Mouse (Mus musculus): Measurements from ENCODE around the gene Gm10320. TPM values are rescaled to one million over a fixed set of nuclear protein-coding genes. Genes with fewer than 3 reads are reported as not detected.

The Gm10320 gene
- polyA plus RNA-seq, 1 experiment: 2.4 TPM

DNA sequence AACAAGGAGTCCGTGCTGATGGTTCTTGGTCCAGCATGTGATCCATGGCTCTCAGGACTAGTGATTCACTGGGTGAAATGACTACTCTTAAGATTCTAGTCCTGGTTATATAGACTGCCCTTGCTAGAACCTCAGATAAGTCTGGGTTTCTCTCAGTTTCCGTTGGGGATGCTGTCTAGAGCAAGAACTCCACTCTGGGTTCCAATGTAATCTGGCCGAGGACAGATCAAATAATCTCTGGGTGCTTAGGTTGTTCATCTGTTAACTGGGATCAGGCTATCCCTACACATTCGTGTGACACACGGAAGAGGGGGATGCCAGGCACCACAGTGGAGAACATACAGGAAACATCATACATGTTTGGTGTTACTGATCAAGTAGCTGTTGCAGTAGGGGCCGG lies 9.5 kb upstream of the Gm10320 start:
- H3K4me1 ChIP-seq (replicated peaks; ENCODE audit: control insufficient read depth, insufficient read depth, low read length): no peaks in the 10 kb centered on the region
- no peaks in the 10 kb centered on the region for H3K36me3 ChIP-seq (ENCODE audit: control insufficient read depth, insufficient read depth, low read length)
- no peak overlapping the region for H3K4me3 ChIP-seq (ENCODE audit: control insufficient read depth, insufficient read depth, low read length)
- peaks cover 19% of the 10 kb centered on the region for H3K27me3 ChIP-seq (ENCODE audit: control insufficient read depth, insufficient read depth, low read length)
- DNase-seq: no peak
- TF ChIP-seq CTCF (IDR thresholded peaks at IDR 0.05; ENCODE audit: borderline replicate concordance, control insufficient read depth, extremely low read depth, insufficient read depth, low read length, poor library complexity) (no peak), POLR2A (IDR thresholded peaks at IDR 0.05; ENCODE audit: control insufficient read depth, extremely low read depth, insufficient read depth, low read length, poor library complexity) (no peak)
- WGBS: 11% methylated on average over 6 of the region's 6 CpGs
- H3K27ac ChIP-seq (ENCODE audit: control insufficient read depth, insufficient read depth, low read length): no peak overlapping the region

- no peak overlapping the region for H3K27ac ChIP-seq (ENCODE audit: control insufficient read depth, insufficient read depth, low read length)
- no peaks in the 10 kb centered on the region for H3K4me1 ChIP-seq (replicated peaks; ENCODE audit: control insufficient read depth, insufficient read depth, low read length)
- peaks cover 13% of the 10 kb centered on the region for H3K27me3 ChIP-seq (ENCODE audit: control insufficient read depth, insufficient read depth, low read length)
- DNase-seq: no peak
- H3K4me3 ChIP-seq (ENCODE audit: control insufficient read depth, insufficient read depth, low read length): no peak overlapping the region
- WGBS: 21% methylated on average over 13 of the region's 13 CpGs
- no peak for TF ChIP-seq CTCF (IDR thresholded peaks at IDR 0.05; ENCODE audit: borderline replicate concordance, control insufficient read depth, extremely low read depth, insufficient read depth, low read length, poor library complexity)
- TF ChIP-seq POLR2A (IDR thresholded peaks at IDR 0.05; ENCODE audit: control insufficient read depth, extremely low read depth, insufficient read depth, low read length, poor library complexity): no peak
- H3K36me3 ChIP-seq (ENCODE audit: control insufficient read depth, insufficient read depth, low read length): no peaks in the 10 kb centered on the region
Measured at GRCm38 (mm10) chr13:98500471-98501125, 8.8 kb upstream of the Gm10320 start.

GRCm38 (mm10) chr13:98498561-98498960 lies 6.8 kb upstream of the Gm10320 start:
- Histone ChIP-seq H3K4me3 (ENCODE audit: control insufficient read depth, insufficient read depth, low read length) (no peak overlapping the region), H3K27me3 (ENCODE audit: control insufficient read depth, insufficient read depth, low read length) (peaks cover 5% of the 10 kb centered on the region), H3K36me3 (ENCODE audit: control insufficient read depth, insufficient read depth, low read length) (no peaks in the 10 kb centered on the region), H3K27ac (ENCODE audit: control insufficient read depth, insufficient read depth, low read length) (no peak overlapping the region), H3K4me1 (replicated peaks; ENCODE audit: control insufficient read depth, insufficient read depth, low read length) (no peaks in the 10 kb centered on the region)
- no peak for DNase-seq
- TF ChIP-seq POLR2A (IDR thresholded peaks at IDR 0.05; ENCODE audit: control insufficient read depth, extremely low read depth, insufficient read depth, low read length, poor library complexity) (no peak), CTCF (IDR thresholded peaks at IDR 0.05; ENCODE audit: borderline replicate concordance, control insufficient read depth, extremely low read depth, insufficient read depth, low read length, poor library complexity) (no peak)
- WGBS: 76% methylated on average over 5 of the region's 5 CpGs

DNA sequence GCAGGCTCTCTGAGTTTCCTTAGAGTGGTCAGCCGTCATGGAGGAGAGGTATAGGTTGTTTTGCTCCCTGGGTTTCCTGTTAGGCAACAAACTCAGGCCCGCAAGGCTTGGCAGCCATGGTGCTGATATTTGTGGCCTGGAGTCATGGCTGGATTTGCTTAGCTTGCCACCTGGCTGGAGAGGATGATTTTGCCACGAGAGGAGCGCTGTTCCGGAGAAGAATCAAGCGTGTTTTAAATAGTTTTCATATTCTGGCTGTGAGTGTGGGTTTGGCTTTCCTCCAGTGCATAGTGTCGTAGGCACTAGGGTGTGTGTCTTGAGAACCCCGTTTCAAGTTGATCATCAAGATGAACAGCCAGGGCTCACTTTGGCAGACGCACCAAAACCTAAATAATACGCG lies 6.3 kb upstream of the Gm10320 start:
- Histone ChIP-seq H3K27me3 (ENCODE audit: control insufficient read depth, insufficient read depth, low read length) (peaks cover 5% of the 10 kb centered on the region), H3K27ac (ENCODE audit: control insufficient read depth, insufficient read depth, low read length) (no peak overlapping the region), H3K4me3 (ENCODE audit: control insufficient read depth, insufficient read depth, low read length) (no peak overlapping the region), H3K4me1 (replicated peaks; ENCODE audit: control insufficient read depth, insufficient read depth, low read length) (no peaks in the 10 kb centered on the region), H3K36me3 (ENCODE audit: control insufficient read depth, insufficient read depth, low read length) (no peaks in the 10 kb centered on the region)
- WGBS: 75% methylated on average over 11 of the region's 11 CpGs
- no peak for TF ChIP-seq CTCF (IDR thresholded peaks at IDR 0.05; ENCODE audit: borderline replicate concordance, control insufficient read depth, extremely low read depth, insufficient read depth, low read length, poor library complexity)
- no peak for TF ChIP-seq POLR2A (IDR thresholded peaks at IDR 0.05; ENCODE audit: control insufficient read depth, extremely low read depth, insufficient read depth, low read length, poor library complexity)
- DNase-seq: no peak

DNA sequence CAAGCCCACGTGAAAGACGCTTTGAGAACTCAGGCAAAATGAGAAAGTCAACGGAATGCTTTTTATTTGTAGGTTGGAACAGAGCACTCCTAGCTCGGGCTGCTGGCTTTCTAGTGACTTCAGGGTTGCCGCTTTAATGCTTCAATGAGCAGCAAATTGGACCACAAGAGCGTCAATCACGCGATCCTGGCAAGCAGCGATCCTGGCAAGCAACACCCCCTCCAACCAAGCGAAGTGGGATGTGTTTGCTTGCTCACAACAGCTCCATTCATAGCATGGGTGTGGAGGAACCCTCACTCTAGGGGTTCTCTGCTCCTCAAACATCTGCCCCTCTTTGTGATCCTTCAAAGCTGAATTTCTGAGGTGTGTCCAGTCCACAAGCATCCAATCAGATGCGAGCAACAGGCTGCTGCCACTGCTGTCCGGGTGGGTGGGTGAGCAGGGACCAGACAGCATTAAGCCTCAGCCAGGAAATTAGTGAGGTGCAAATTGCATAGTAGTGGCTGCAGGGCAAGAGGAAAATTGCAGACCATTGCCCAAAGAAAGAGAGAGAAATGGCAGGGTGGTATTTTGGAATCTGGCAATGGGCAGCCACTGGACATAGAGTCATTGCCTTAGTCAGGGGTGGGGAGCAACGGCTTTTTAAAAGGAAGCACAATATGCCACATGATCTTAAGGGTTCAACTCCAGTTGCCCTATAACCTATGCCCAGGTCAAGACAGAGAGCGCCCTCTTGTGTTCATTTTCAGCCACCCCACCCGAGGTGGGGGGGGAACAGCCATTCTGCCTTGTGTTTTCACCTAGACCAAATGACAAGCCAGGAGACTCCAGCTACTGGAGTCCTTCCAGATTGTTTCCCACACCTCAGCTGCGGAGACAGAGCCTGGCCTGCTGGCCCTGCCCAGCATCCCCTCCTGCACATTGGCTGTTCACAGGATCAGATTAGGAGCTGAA lies 5.4 kb upstream of the Gm10320 start:
- Histone ChIP-seq H3K27ac (ENCODE audit: control insufficient read depth, insufficient read depth, low read length) (no peak overlapping the region), H3K4me3 (ENCODE audit: control insufficient read depth, insufficient read depth, low read length) (no peak overlapping the region), H3K36me3 (ENCODE audit: control insufficient read depth, insufficient read depth, low read length) (no peaks in the 10 kb centered on the region), H3K4me1 (replicated peaks; ENCODE audit: control insufficient read depth, insufficient read depth, low read length) (no peaks in the 10 kb centered on the region), H3K27me3 (ENCODE audit: control insufficient read depth, insufficient read depth, low read length) (no peaks in the 10 kb centered on the region; the same call in none of the 2 replicates)
- WGBS: 42% methylated on average over 16 of the region's 16 CpGs
- no peak for DNase-seq
- no peak for TF ChIP-seq CTCF (IDR thresholded peaks at IDR 0.05; ENCODE audit: borderline replicate concordance, control insufficient read depth, extremely low read depth, insufficient read depth, low read length, poor library complexity)
- TF ChIP-seq POLR2A (IDR thresholded peaks at IDR 0.05; ENCODE audit: control insufficient read depth, extremely low read depth, insufficient read depth, low read length, poor library complexity): no peak

GRCm38 (mm10) chr13:98494492-98495064 lies 2.8 kb upstream of the Gm10320 start:
- no peak overlapping the region for H3K4me3 ChIP-seq (ENCODE audit: control insufficient read depth, insufficient read depth, low read length)
- H3K27ac ChIP-seq (ENCODE audit: control insufficient read depth, insufficient read depth, low read length): no peak overlapping the region
- no peaks in the 10 kb centered on the region for H3K36me3 ChIP-seq (ENCODE audit: control insufficient read depth, insufficient read depth, low read length)
- TF ChIP-seq CTCF (IDR thresholded peaks at IDR 0.05; ENCODE audit: borderline replicate concordance, control insufficient read depth, extremely low read depth, insufficient read depth, low read length, poor library complexity) (no peak), POLR2A (IDR thresholded peaks at IDR 0.05; ENCODE audit: control insufficient read depth, extremely low read depth, insufficient read depth, low read length, poor library complexity) (no peak)
- H3K4me1 ChIP-seq (replicated peaks; ENCODE audit: control insufficient read depth, insufficient read depth, low read length): no peaks in the 10 kb centered on the region
- H3K27me3 ChIP-seq (ENCODE audit: control insufficient read depth, insufficient read depth, low read length): no peaks in the 10 kb centered on the region; the same call in 1 of the 2 replicates
- DNase-seq: no peak
- 69% methylated on average over 7 of the region's 8 CpGs for WGBS
